Mouse (Mus musculus): ENCODE results near the gene Caprin1. TPM values are rescaled to one million over a fixed set of nuclear protein-coding genes. Genes with fewer than 3 reads are reported as not detected.

Gene Caprin1
- total RNA-seq (2021): 100 to 1,000 TPM; 186 to 200 TPM

GRCm38 (mm10) chr2:103797491-103798009 lies at the start of gene Caprin1:
Caprin1 (minus strand) TSS chr2:103797649.
- intact Hi-C loops (cut with DNase I): loop anchor here (1.0 to 5.0 kb wide), 4 partner anchors 36 to 231 kb away; partner anchors contain the start of genes Abtb2 and Nat10
- peak; percentile 90 to 98 for DNase-seq

DNA sequence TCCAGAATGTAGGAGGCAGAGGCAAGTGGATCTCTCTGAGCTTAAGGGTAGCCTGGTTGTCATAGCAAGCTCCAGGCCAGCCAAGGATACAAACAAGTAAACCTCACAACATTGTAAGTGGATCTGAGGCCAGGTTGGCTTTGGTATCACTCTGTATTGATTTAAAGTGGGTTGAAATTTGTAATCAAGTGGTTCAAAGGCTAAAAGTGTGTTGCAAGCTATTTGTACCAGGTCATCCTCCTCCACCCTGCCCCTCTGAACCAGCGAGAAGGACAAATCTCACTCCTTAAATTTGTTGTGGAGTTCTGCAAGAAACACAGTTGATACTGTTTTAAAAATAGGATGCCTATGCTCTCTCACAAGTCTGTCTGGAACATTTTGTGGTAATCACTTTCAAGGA lies 49.4 kb upstream of the Caprin1 start:
- intact Hi-C loops (cut with DNase I): loop anchor here (5.0 kb wide), 2 partner anchors 50 to 280 kb away; partner anchors contain the start of genes Abtb2 and Caprin1
- DNase-seq: no peak

DNA sequence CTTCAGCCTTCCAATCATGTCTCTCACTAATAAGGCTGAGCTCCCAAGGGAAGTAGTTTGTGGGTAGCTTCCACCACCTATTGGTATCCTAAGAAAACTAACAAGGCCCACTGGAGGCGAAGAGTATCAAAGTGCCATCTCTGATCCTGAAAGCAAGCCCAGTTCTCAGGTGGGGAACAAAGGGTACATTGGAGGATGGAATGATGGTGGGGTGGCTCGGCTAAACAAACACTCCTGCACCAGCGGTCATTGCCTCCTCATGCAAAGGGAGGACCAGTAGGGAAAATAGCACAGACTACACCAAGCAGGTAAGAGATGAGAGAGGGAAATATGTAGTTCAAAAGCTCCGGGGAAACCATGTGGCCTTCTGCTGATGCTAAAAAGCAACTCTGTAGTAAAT lies 48.8 kb upstream of the Caprin1 start:
- no peak for DNase-seq
- intact Hi-C loops (cut with DNase I): loop anchor here (5.0 kb wide), 2 partner anchors 49 to 279 kb away; partner anchors contain the start of genes Abtb2 and Caprin1

DNA sequence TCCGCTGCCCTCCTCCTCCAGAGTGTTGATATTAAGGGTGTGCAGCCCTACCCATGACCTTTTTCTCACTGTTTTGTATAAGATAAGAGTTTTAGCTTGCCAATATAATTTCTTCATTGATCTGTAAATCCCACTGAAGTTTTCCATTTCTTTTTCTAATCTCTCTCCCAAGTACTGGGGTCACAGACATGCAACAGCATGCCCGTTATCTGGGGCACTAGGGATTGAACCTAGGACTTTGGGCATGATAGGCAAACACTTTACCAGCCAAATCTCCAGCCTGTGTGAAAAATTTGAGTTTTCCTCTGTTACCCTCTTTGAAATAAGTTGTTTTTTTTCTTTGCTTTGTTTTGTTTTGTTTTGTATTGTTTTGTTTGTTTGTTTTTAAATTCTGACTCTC lies 46.6 kb upstream of the Caprin1 start:
- DNase-seq: no peak
- intact Hi-C loops (cut with DNase I): no loop called here

DNA sequence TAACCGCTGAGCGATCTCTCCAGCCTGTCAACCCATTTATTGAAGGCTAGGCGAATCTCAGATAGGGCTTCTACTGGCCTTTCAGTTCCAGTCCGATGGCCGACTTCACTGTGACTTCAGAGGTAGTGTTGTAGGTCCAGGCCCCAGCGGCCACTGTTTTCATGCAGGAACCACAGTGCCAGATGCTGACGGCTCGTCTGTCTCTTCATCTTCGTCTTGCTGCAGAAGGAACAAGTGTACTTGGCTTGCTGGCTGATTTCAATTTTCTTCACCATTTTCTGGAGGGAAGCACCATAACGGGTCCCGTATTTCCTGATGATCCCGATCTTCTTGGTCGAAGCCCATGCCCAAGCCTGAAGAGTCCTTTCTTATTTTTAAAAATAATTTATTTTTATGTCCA lies 45.9 kb upstream of the Caprin1 start:
- intact Hi-C loops (cut with DNase I): no loop called here
- no peak for DNase-seq

DNA sequence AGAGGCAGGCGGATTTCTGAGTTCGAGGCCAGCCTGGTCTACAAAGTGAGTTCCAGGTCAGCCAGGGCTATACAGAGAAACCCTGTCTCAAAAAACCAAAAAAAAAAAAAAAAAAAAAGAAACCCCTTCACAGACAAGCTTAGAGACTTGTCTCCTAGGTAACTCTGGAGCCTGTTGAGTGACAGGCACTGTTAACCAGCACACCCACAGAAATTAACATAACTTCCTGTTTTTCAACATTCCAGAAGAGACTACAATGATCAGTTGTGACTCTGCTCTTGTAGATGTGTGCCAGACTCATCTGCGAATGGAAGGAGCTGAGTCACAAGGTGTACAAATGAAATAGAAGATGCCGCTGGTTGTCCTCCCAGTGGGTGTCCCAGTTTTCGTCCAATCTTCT lies 44.9 kb upstream of the Caprin1 start:
- no peak for DNase-seq
- intact Hi-C loops (cut with DNase I): no loop called here

GRCm38 (mm10) chr2:103838483-103838882 lies 41.0 kb upstream of the Caprin1 start:
- DNase-seq: no peak
- intact Hi-C loops (cut with DNase I): no loop called here

GRCm38 (mm10) chr2:103837166-103837565 lies 39.7 kb upstream of the Caprin1 start:
- intact Hi-C loops (cut with DNase I): no loop called here

DNA sequence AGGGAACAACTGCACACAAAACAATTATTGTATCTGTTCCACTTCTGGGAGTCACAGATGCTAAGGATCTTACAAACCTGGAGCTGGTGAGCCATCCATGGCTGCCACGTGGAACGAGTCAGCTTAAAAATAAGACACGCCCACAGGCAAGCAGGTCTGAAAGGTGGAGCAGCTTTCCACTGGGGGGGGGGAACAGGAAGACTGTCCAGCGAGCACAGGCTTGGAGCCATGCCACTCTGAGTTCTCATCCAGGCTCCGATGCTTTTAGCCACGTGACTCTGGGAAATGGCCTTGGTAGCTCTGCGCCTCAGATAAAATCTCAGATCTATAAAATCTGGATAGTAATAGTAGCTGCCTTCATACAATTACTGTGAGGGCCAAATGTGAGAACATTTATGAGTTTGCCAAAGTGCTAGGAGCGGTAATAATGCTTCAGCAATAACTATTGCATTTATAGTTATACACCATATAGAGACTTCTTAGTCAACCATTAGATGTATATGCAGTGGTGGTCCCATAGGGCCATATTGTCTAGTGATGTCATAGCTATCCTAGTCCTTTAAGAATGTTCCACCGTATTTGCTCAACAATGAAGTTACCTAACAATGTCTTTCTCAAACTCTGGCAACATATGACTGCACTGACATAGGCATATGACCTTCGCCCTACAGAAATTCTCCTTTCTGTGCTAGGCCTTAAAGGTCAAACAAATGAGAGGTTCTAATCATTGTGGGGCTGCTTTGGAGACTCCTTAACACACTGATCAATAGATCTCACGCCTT lies 38.4 kb upstream of the Caprin1 start:
- intact Hi-C loops (cut with DNase I): no loop called here
- no peak for DNase-seq

More at GRCm38 (mm10) chr2:103837166-103837565, 39.7 kb upstream of the Caprin1 start:
- no peak for DNase-seq

DNA sequence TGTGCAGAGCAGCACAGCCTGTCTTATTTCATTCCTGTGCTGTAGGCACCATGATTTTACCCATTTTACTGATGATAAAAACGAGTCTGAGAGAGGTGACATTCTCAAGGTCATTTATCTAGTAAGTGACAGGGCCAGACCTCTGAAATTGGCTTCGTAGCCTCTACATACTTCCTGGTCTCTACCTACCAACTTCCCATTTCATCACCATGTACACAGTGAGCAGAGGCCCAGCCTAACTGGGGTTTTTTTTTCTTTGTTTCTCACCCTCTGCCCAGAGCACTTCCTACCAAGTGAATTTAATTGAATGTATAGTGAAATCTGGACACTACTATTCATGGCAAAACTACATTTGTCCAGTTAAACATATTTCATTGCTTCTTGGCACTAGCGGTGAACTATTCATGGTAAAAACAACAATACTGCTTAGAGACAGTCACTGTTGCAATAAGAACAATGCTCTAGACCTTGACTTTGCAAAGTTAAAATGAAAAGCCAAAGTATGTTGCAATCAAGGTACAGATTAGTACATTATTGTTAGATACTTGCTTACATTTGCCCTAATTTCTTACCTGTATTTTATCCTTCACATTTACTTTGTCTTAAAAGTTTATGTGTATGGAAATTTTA lies 36.5 kb upstream of the Caprin1 start:
- intact Hi-C loops (cut with DNase I): no loop called here
- DNase-seq: no peak

GRCm38 (mm10) chr2:103832899-103833298 lies 35.5 kb upstream of the Caprin1 start:
- no peak for DNase-seq
- intact Hi-C loops (cut with DNase I): no loop called here

DNA sequence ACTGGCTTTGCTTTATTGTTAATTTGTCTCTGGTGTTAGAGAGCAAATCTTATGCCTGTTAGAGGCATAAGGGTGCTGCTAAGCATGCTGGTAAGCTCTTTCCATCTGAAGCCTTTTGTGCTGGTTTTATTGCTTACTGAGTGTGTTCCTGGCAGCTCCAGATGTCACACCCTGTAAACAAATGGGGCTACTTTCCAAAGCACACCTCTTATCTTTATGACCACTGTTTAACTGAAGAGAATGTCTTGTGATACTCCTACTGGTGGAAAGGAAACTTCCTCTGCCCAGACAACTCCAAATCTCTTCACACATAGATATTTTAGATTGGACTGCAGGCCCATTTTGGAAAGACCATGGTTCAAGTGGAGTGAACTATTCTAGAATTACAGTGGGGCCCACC lies 31.5 kb upstream of the Caprin1 start:
- no peak for DNase-seq
- intact Hi-C loops (cut with DNase I): no loop called here

- intact Hi-C loops (cut with DNase I): no loop called here
- no peak for DNase-seq
Measured at GRCm38 (mm10) chr2:103824916-103825315, 27.5 kb upstream of the Caprin1 start.

DNA sequence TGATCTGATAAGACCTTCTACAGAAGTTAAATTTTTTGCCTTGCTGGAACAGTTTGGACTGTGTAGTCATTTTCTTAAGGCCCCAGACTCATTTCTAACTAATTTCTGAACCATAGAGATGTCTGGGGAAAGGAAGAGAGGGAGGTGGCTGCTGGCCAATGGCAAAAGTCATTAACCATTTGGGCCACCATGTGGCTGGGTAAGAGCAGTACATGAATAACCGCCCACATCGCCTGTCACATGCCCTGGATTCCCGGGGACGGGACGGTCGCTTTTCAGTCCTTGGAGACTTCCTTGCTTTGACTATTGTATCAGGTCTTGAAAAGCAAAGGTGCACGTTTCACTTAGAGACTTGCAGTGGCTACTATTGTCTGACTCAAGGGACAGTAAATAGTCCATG lies 25.1 kb upstream of the Caprin1 start:
- no peak for DNase-seq
- intact Hi-C loops (cut with DNase I): no loop called here

- intact Hi-C loops (cut with DNase I): no loop called here
- DNase-seq: no peak
Measured at GRCm38 (mm10) chr2:103817145-103817895, 19.9 kb upstream of the Caprin1 start.

- intact Hi-C loops (cut with DNase I): no loop called here
- DNase-seq: no peak
Measured at GRCm38 (mm10) chr2:103815976-103816375, 18.5 kb upstream of the Caprin1 start.

DNA sequence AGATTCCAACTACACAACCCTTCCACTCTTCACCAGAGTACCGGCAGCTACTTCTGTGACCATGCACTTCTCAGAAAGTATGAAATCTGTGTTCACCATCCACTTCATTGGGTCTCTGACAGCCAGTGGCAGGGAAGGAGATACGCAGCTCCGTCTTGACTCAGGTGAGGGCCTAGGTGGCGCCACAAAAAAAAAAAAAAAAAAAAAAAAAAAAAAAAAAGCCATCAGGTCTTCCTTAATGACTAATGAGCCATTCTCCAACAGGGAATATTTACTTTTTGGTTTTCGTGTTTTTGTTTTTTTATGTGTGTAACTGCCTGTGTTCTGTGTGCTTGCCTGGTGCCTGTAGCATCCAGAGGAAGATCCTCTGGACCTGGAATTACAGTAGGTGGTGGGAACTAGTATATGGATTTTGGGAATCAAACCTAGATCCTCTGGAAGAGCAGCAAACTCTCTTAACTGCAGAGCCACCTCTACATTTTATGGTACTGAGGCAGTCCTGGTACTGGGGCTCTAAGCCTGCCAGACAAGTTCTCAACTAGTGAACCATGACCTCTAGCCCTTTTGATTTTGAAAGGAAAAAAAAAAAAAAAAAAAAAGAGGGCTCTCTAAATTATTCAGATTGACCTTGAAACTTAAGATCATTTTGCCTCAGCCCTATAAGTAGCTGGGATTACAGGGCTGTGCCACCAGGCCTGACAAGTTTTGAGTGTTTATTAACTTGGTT lies 14.2 kb upstream of the Caprin1 start:
- DNase-seq: no peak
- intact Hi-C loops (cut with DNase I): no loop called here

DNA sequence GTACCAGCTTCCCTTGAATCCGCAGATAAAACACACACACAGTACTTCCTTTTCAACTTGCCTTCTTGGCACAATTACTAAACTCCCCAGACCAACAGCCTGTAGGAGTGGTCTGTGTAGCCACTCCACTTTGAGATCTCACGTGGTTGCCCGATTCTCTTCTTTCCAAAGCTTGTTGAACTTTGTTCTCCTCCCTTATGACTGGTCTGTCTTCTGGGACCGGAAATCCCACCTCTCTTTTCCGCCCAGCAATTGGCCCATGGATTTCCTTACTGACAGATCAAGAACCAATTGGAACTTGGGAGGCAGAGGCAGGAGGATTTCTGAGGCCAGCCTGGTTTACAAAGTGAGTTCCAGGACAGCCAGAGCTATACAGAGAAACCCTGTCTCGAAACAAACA lies 13.0 kb upstream of the Caprin1 start:
- DNase-seq: no peak
- intact Hi-C loops (cut with DNase I): no loop called here

GRCm38 (mm10) chr2:103808466-103808865 lies 11.0 kb upstream of the Caprin1 start:
- intact Hi-C loops (cut with DNase I): no loop called here
- no peak for DNase-seq

- DNase-seq: no peak
- intact Hi-C loops (cut with DNase I): no loop called here
Measured at GRCm38 (mm10) chr2:103803770-103804530, 6.5 kb upstream of the Caprin1 start.

Measured in heart, postnatal 36 days (tissue).